Mouse (Mus musculus) left cerebral cortex, adult 2 months (tissue): ENCODE measurements around the gene Dnajc22. TPM values are rescaled to one million over a fixed set of nuclear protein-coding genes. Genes with fewer than 3 reads are reported as not detected.

Experiments used
- DNase-seq, 2 experiments: peaks; one replicate each; pipeline ENCODE4 v3.0.0; 2021 to 2022; ENCODE audit warnings: low spot score in 2 of 2, mixed read lengths in 1 of 2; ENCODE audit errors: extremely low spot score in 1 of 2
- H3K27ac ChIP-seq: fragments of 200-600 bp; 2 replicates; pipeline ENCODE4 v1.8.1; 2022
- H3K4me3 ChIP-seq: fragments of 200-600 bp; 2 replicates; pipeline ENCODE4 v1.8.1; 2022
- CTCF ChIP-seq: fragments of 200-600 bp; IDR thresholded peaks from 2 replicates; pipeline ENCODE4 v1.8.1; 2022; ENCODE audit warnings: antibody characterized with exemption, mild to moderate bottlenecking, moderate library complexity
- intact Hi-C: fragments of 180-260 bp; cut with DNase I; formaldehyde crosslinking; loops from one replicate; pipeline ENCODE4 v1.15.1; 2025
- total RNA-seq, 2 experiments: library from RNA; stranded (reverse); gene quantifications; 2 replicates each; pipeline ENCODE4 v1.2.3; 2021

Gene Dnajc22
- total RNA-seq, 2 experiments from 2014 or later, result 0.21 TPM; not detected in 1

DNA sequence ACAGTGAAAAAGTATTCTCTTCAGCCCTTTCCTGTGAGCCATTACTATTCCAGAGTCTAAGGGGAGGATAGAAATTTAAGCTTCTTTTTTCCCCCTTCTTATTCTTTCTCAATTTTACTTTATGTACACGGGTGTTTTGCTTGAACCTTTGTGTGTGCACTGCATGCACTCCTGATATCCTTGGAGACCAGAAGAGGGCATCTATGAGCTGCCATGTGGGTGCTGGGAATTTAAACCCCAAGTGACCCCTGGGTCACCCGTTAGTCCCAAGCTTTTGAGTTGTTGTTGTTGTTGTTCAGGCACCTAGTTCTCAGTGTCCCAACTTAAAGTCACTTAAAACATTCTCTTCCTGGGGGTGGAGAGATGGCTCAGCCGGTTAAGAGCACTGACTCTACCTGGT, 7.0 kb downstream of the Dnajc22 start:
- no peak for DNase-seq
- Histone ChIP-seq H3K4me3 (no peak overlapping the region), H3K27ac (no peak overlapping the region)
- TF ChIP-seq CTCF, result no peak; the same call in none of the 2 replicates
- intact Hi-C loops, result loop anchor here (5.0 kb wide), 1 partner anchor 48 kb away; no protein-coding TSS in a partner anchor

DNA sequence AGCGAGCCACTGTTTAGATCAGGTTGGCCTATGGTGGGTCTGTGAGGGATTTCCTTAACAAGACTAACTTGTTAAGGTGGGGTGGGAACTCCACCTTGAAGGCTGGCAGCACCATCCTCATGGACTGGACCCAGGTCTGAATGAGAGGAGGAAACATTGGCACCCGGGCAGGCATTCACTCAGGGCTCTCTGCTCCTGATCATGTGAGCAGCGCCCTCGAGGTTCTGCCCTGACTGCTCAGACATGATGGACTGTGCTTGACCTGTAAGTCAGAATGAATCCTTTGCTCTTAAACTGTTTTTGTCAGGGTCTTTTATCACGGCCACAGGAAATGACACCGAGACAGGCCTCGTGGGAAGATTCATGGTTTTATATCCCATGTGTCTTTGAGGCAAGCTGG, 12.3 kb downstream of the Dnajc22 start:
- intact Hi-C loops, result no loop called here
- TF ChIP-seq CTCF, result no peak
- Histone ChIP-seq H3K4me3 (no peak overlapping the region), H3K27ac (no peak overlapping the region)
- DNase-seq, result no peak

- Histone ChIP-seq H3K27ac (no peak overlapping the region), H3K4me3 (no peak overlapping the region)
- intact Hi-C loops, result no loop called here
- no peak for DNase-seq
- no peak for TF ChIP-seq CTCF
Observed at GRCm38 (mm10) chr15:99107866-99108265, 14.9 kb downstream of the Dnajc22 start.

DNA sequence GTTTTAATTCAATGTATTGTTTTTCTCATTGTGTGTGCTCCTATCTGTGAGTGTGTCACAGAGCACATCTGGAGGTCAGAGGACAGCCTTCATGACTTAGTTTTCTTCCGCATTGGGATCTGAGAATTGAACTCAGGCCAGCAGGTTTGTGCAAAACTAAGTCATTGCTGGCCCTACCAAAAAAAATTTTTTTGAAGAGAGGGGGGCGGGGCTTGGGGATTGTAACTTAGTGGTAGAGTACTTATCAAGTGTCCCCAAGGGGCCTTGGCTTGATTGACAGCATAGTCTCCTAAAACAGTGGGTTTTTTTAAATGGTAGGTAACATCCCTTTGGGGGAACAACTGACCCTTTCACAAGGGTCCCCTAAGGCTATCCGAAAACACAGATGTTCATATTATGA, 18.2 kb downstream of the Dnajc22 start:
- TF ChIP-seq CTCF, result no peak
- no peak overlapping the region for H3K27ac ChIP-seq
- no peak for DNase-seq
- H3K4me3 ChIP-seq, result no peak overlapping the region
- intact Hi-C loops, result no loop called here

GRCm38 (mm10) chr15:99111809-99112208, 18.8 kb downstream of the Dnajc22 start:
- intact Hi-C loops, result no loop called here
- TF ChIP-seq CTCF, result no peak
- Histone ChIP-seq H3K4me3 (no peak overlapping the region), H3K27ac (no peak overlapping the region)
- DNase-seq, result no peak

GRCm38 (mm10) chr15:99112843-99113395, 19.9 kb downstream of the Dnajc22 start:
- intact Hi-C loops, result no loop called here
- Histone ChIP-seq H3K4me3 (no peak overlapping the region), H3K27ac (no peak overlapping the region)
- TF ChIP-seq CTCF, result no peak
- DNase-seq, result no peak

DNA sequence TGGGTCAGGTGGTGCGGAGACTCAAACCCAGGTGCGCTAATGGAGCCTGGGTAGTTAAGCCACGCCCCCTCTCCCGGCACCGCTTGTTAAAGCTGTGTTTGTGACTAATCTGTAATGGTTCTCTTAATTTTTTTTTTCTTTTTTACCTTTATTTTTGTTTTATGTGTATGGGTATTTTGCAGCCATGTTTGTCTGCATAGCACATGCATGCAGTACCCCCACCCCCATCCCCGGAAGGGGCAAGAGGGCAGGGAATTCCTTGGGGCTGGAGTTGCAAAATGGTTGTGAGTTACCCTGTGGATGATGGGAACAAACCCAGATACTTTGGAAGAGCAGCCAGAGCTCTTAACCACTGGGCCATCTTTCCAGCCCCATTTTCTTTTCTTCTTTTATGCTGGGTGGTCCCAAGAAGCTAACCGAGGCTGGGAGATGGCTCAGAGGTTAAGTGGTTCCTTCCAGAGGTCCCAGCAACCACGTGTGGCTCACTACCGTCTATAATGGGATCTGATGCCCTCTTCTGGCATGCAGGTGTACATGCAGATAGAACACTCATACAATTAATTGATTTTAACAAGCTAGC, 20.5 kb downstream of the Dnajc22 start:
- H3K27ac ChIP-seq, result no peak overlapping the region
- TF ChIP-seq CTCF, result peak; percentile 48
- DNase-seq, result no peak
- H3K4me3 ChIP-seq, result no peak overlapping the region
- intact Hi-C loops, result no loop called here

GRCm38 (mm10) chr15:99114312-99115064, 21.5 kb downstream of the Dnajc22 start:
- no peak for TF ChIP-seq CTCF
- Histone ChIP-seq H3K4me3 (no peak overlapping the region), H3K27ac (no peak overlapping the region)
- DNase-seq, result no peak
- intact Hi-C loops, result no loop called here

DNA sequence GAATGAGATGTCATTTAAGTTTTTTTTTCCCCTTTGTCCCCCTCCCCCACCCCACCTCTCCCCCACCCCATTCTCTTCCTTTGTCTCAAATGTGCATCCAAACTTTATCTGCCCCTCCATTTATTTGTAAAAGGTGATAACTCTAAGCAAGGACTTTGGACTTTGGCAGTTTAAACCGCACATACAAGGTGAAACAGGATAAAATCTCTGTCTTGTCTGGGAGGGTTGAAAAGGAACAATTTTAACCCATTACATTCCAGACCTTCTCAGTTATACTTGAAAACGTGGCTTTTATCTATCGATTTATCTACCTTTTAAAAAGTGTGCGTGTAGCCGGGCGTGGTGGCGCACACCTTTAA, 22.1 kb downstream of the Dnajc22 start:
- no peak for TF ChIP-seq CTCF
- H3K4me3 ChIP-seq, result no peak overlapping the region

GRCm38 (mm10) chr15:99116539-99116938, 23.6 kb downstream of the Dnajc22 start:
- intact Hi-C loops, result no loop called here
- no peak for TF ChIP-seq CTCF
- Histone ChIP-seq H3K27ac (no peak overlapping the region), H3K4me3 (no peak overlapping the region)
- DNase-seq, result no peak

More for the DNA sequence above, 22.1 kb downstream of the Dnajc22 start:
- no peak for DNase-seq
- intact Hi-C loops, result no loop called here
- H3K27ac ChIP-seq, result no peak overlapping the region

DNA sequence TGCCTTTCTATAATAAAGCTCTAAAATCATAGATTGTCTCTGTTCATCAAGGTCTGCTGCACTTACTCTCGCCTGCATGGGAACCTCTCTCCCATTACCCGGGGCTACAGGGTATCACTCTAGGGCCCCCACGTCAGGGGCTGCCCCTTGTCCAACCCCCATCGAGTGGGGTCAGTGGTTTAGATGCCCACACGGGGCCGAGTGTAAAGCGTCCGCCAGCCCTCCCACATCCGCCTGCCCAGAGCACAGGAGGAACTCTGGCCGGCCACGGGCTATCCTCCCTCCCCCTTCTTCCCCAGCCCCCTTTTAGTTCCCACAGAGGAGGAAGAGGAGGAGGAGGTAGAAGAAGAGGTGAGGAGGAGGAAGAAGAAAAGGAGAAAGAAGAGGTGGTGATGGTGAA, 27.8 kb downstream of the Dnajc22 start:
- no peak for TF ChIP-seq CTCF
- no peak overlapping the region for H3K27ac ChIP-seq
- H3K4me3 ChIP-seq, result no peak overlapping the region
- DNase-seq, result no peak
- intact Hi-C loops, result no loop called here

DNA sequence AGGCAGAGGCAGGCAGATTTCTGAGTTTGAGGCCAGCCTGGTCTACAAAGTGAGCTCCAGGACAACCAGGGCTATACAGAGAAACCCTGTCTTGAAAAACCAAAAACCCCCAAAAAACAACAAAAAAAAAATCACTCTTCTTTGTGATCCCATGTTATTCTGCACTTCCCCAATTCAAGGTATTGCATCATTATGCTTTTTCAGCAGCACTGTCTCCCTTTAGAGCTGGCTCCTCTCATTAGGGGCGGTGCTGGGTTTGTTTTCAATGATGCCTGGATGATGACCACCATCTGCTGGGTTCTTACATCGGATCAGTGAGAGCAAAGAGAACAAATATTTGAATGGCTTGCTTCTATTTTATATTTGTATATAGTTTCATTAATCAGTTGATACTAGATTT, 29.7 kb downstream of the Dnajc22 start:
- H3K4me3 ChIP-seq, result no peak overlapping the region
- intact Hi-C loops, result no loop called here
- H3K27ac ChIP-seq, result no peak overlapping the region
- DNase-seq, result no peak
- no peak for TF ChIP-seq CTCF
